Mouse (Mus musculus): Measurements from ENCODE around the gene Syngr4. TPM values are rescaled to one million over a fixed set of nuclear protein-coding genes. Genes with fewer than 3 reads are reported as not detected.
A peak's percentile ranks its signal among the peaks of the same experiment; 100 is the strongest.

Gene Syngr4
- polyA plus RNA-seq, 1 experiment = 764 TPM

- Histone ChIP-seq H3K36me3 (ENCODE audit: control insufficient read depth, insufficient read depth, low read length) (no peaks in the 10 kb centered on the region; the same call in 1 of the 2 replicates), H3K4me3 (ENCODE audit: control insufficient read depth, low read depth, low read length) (peak overlapping the region; percentile 60), H3K27me3 (ENCODE audit: control insufficient read depth, insufficient read depth, low read length) (no peaks in the 10 kb centered on the region), H3K27ac (ENCODE audit: control insufficient read depth, insufficient read depth, low read depth, low read length) (no peak overlapping the region), H3K4me1 (ENCODE audit: control insufficient read depth, insufficient read depth, low read length) (peaks cover 14% of the 10 kb centered on the region)
- TF ChIP-seq POLR2A (IDR thresholded peaks at IDR 0.05; ENCODE audit: control insufficient read depth, low read depth, low read length) = no peak
Measured at GRCm38 (mm10) chr7:45928626-45929295, 32.2 kb upstream of the Syngr4 start.

GRCm38 (mm10) chr7:45924429-45924816 is 27.9 kb upstream of the Syngr4 start:
- TF ChIP-seq POLR2A (IDR thresholded peaks at IDR 0.05; ENCODE audit: control insufficient read depth, low read depth, low read length) (no peak), CTCF (IDR thresholded peaks at IDR 0.05; ENCODE audit: control insufficient read depth, insufficient read depth, insufficient replicate concordance, low read depth, low read length) (no peak)
- peak overlapping the region; percentile 93 for H3K27ac ChIP-seq (ENCODE audit: control insufficient read depth, insufficient read depth, low read depth, low read length)
- H3K27me3 ChIP-seq (ENCODE audit: control insufficient read depth, insufficient read depth, low read length) = no peaks in the 10 kb centered on the region
- no peaks in the 10 kb centered on the region for H3K36me3 ChIP-seq (ENCODE audit: control insufficient read depth, insufficient read depth, low read length)
- peaks cover 31% of the 10 kb centered on the region for H3K4me1 ChIP-seq (ENCODE audit: control insufficient read depth, insufficient read depth, low read length)
- H3K4me3 ChIP-seq (ENCODE audit: control insufficient read depth, low read depth, low read length) = peak overlapping the region; percentile 84

- peaks cover 27% of the 10 kb centered on the region for H3K4me1 ChIP-seq (ENCODE audit: control insufficient read depth, insufficient read depth, low read length)
- H3K36me3 ChIP-seq (ENCODE audit: control insufficient read depth, insufficient read depth, low read length) = no peaks in the 10 kb centered on the region
- H3K27ac ChIP-seq (ENCODE audit: control insufficient read depth, insufficient read depth, low read depth, low read length) = peak within 1 kb of the TSS; percentile 93
- TF ChIP-seq CTCF (IDR thresholded peaks at IDR 0.05; ENCODE audit: control insufficient read depth, insufficient read depth, insufficient replicate concordance, low read depth, low read length) (no peak), POLR2A (IDR thresholded peaks at IDR 0.05; ENCODE audit: control insufficient read depth, low read depth, low read length) (peak; percentile 67)
- H3K27me3 ChIP-seq (ENCODE audit: control insufficient read depth, insufficient read depth, low read length) = no peaks in the 10 kb centered on the region
- H3K4me3 ChIP-seq (ENCODE audit: control insufficient read depth, low read depth, low read length) = peak within 1 kb of the TSS; percentile 84
Measured at GRCm38 (mm10) chr7:45923762-45924428, 27.4 kb upstream of the Syngr4 start, which contains the start of gene Ccdc114. Gene Ccdc114 (plus strand): TSS chr7:45924072.

GRCm38 (mm10) chr7:45922928-45923761 is 26.6 kb upstream of the Syngr4 start:
- Histone ChIP-seq H3K36me3 (ENCODE audit: control insufficient read depth, insufficient read depth, low read length) (no peaks in the 10 kb centered on the region), H3K4me3 (ENCODE audit: control insufficient read depth, low read depth, low read length) (peak overlapping the region; percentile 84), H3K27ac (ENCODE audit: control insufficient read depth, insufficient read depth, low read depth, low read length) (peak overlapping the region; percentile 93), H3K27me3 (ENCODE audit: control insufficient read depth, insufficient read depth, low read length) (no peaks in the 10 kb centered on the region), H3K4me1 (ENCODE audit: control insufficient read depth, insufficient read depth, low read length) (peaks cover 27% of the 10 kb centered on the region)
- TF ChIP-seq POLR2A (IDR thresholded peaks at IDR 0.05; ENCODE audit: control insufficient read depth, low read depth, low read length) = peak; percentile 80
- no peak for TF ChIP-seq CTCF (IDR thresholded peaks at IDR 0.05; ENCODE audit: control insufficient read depth, insufficient read depth, insufficient replicate concordance, low read depth, low read length)

GRCm38 (mm10) chr7:45921950-45922600 is 25.6 kb upstream of the Syngr4 start:
- TF ChIP-seq POLR2A (IDR thresholded peaks at IDR 0.05; ENCODE audit: control insufficient read depth, low read depth, low read length) (no peak), CTCF (IDR thresholded peaks at IDR 0.05; ENCODE audit: control insufficient read depth, insufficient read depth, insufficient replicate concordance, low read depth, low read length) (no peak)
- H3K4me3 ChIP-seq (ENCODE audit: control insufficient read depth, low read depth, low read length) = peak overlapping the region; percentile 84
- peaks cover 30% of the 10 kb centered on the region for H3K4me1 ChIP-seq (ENCODE audit: control insufficient read depth, insufficient read depth, low read length)
- peak overlapping the region; percentile 93 for H3K27ac ChIP-seq (ENCODE audit: control insufficient read depth, insufficient read depth, low read depth, low read length)
- H3K36me3 ChIP-seq (ENCODE audit: control insufficient read depth, insufficient read depth, low read length) = no peaks in the 10 kb centered on the region
- no peaks in the 10 kb centered on the region for H3K27me3 ChIP-seq (ENCODE audit: control insufficient read depth, insufficient read depth, low read length)

GRCm38 (mm10) chr7:45921242-45921621 is 24.7 kb upstream of the Syngr4 start, which contains the start of gene Emp3:
Gene Emp3 (minus strand): TSS chr7:45921404.
- Histone ChIP-seq H3K4me1 (ENCODE audit: control insufficient read depth, insufficient read depth, low read length) (peaks cover 34% of the 10 kb centered on the region), H3K4me3 (ENCODE audit: control insufficient read depth, low read depth, low read length) (peak within 1 kb of the TSS; percentile 84), H3K27ac (ENCODE audit: control insufficient read depth, insufficient read depth, low read depth, low read length) (peak within 1 kb of the TSS; percentile 93), H3K36me3 (ENCODE audit: control insufficient read depth, insufficient read depth, low read length) (no peaks in the 10 kb centered on the region), H3K27me3 (ENCODE audit: control insufficient read depth, insufficient read depth, low read length) (no peaks in the 10 kb centered on the region)
- TF ChIP-seq CTCF (IDR thresholded peaks at IDR 0.05; ENCODE audit: control insufficient read depth, insufficient read depth, insufficient replicate concordance, low read depth, low read length) = no peak
- no peak for TF ChIP-seq POLR2A (IDR thresholded peaks at IDR 0.05; ENCODE audit: control insufficient read depth, low read depth, low read length)
